Mouse (Mus musculus) lung, postnatal 4 days (tissue): ENCODE measurements around the gene 4930522L14Rik.
"Not testable (repeated sequence)": the region's sequence is repeated elsewhere in the genome, so short reads cannot be mapped to it uniquely, and the experiment has no call there.

Experiments used
- DNase-seq, 2 experiments: peaks; one replicate each; pipeline ENCODE4 v3.0.0; 2021

The 4930522L14Rik gene

GRCm38 (mm10) chr5:109751391-109752071, at the start of gene 4930522L14Rik:
Gene 4930522L14Rik, minus strand, starts transcription at chr5:109751886.
- peak; percentile 71 to 75 for DNase-seq

- not testable (repeated sequence) for DNase-seq
Measured at GRCm38 (mm10) chr5:109801466-109801865, 49.8 kb upstream of the 4930522L14Rik start.

GRCm38 (mm10) chr5:109799948-109800347, 48.3 kb upstream of the 4930522L14Rik start:
- not testable (repeated sequence) for DNase-seq

GRCm38 (mm10) chr5:109797017-109797416, 45.3 kb upstream of the 4930522L14Rik start:
- DNase-seq, result not testable (repeated sequence)

GRCm38 (mm10) chr5:109795967-109796652, 44.4 kb upstream of the 4930522L14Rik start:
- peak; percentile 53 to 57 for DNase-seq

- not testable (repeated sequence) for DNase-seq
Measured at GRCm38 (mm10) chr5:109752073-109752780, 541 bp upstream of the 4930522L14Rik start.

- not testable (repeated sequence) for DNase-seq
Measured at GRCm38 (mm10) chr5:109745081-109745480, 6.6 kb downstream of the 4930522L14Rik start.

- not testable (repeated sequence) for DNase-seq
Measured at GRCm38 (mm10) chr5:109717341-109717740, 34.3 kb downstream of the 4930522L14Rik start.

GRCm38 (mm10) chr5:109691205-109691965, 60.3 kb downstream of the 4930522L14Rik start:
- DNase-seq, result not testable (repeated sequence)

GRCm38 (mm10) chr5:109690537-109691201, 61.0 kb downstream of the 4930522L14Rik start, which contains the start of gene 5430403G16Rik:
Gene 5430403G16Rik, minus strand, starts transcription at chr5:109691041.
- DNase-seq, result peak; percentile 79
